Mouse (Mus musculus) stomach, embryonic 14.5 days (tissue): ENCODE measurements at regions not wholly inside any gene's neighbourhood (a gene's known extent, or its start where the extent isn't known, plus 50 kb on each side); places are given as distances from the start of the nearest gene placed in this dataset.
A peak's percentile ranks its signal among the peaks of the same experiment; 100 is the strongest.

Experiments used
- ATAC-seq: fragments of 200-750 bp; cut with Nextera tagmentation; 2 replicates; pipeline ENCODE4 v1.8.0; 2017; ENCODE audit warnings: low read depth, moderate TSS enrichment; ENCODE audit not compliant: insufficient number of reproducible peaks, insufficient read depth, low FRiP score
- H3K27ac ChIP-seq: fragments of 300-500 bp; sonication (generic); 2 replicates; pipeline ENCODE4 v1.5.1; 2014; ENCODE audit warnings: mild to moderate bottlenecking, low read length, moderate library complexity, mixed read lengths
- H3K27me3 ChIP-seq: fragments of 300-500 bp; sonication (generic); 2 replicates; pipeline ENCODE4 v1.6.1; 2014; ENCODE audit warnings: low read length, control low read depth, mixed read lengths; ENCODE audit not compliant: control insufficient read depth, insufficient read depth
- H3K36me3 ChIP-seq: fragments of 300-500 bp; sonication (generic); 2 replicates; pipeline ENCODE4 v1.6.1; 2014; ENCODE audit warnings: mild to moderate bottlenecking, control low read depth, low read length, moderate library complexity, mixed read lengths; ENCODE audit not compliant: control insufficient read depth, insufficient read depth
- H3K4me1 ChIP-seq: fragments of 300-500 bp; sonication (generic); 2 replicates; pipeline ENCODE4 v1.6.1; 2014; ENCODE audit warnings: low read length, control low read depth, mixed read lengths; ENCODE audit not compliant: control insufficient read depth, insufficient read depth
- H3K4me2 ChIP-seq: fragments of 300-500 bp; sonication (generic); replicated peaks from 2 replicates; pipeline ENCODE4 v1.6.1; 2014; ENCODE audit warnings: low read depth, low read length, control low read depth
- H3K4me3 ChIP-seq: fragments of 300-500 bp; sonication (generic); 2 replicates; pipeline ENCODE4 v1.5.1; 2014; ENCODE audit warnings: low read depth, low read length, control low read depth
- H3K9ac ChIP-seq: fragments of 300-500 bp; sonication (generic); replicated peaks from 2 replicates; pipeline ENCODE4 v1.6.1; 2014; ENCODE audit warnings: low read depth, mild to moderate bottlenecking, control low read depth, low read length, moderate library complexity, mixed read lengths
- H3K9me3 ChIP-seq: fragments of 300-500 bp; sonication (generic); 2 replicates; pipeline ENCODE4 v1.6.1; 2016; ENCODE audit warnings: low read depth, low read length, control low read depth; ENCODE audit not compliant: control insufficient read depth
- WGBS: fragments of 180-500 bp; shearing (Covaris S2); extraction: QIAGEN DNeasy Blood & Tissue Kit; methylation state at CpG from one replicate; pipeline ENCODE4 v1.1.7; 2014; 5-methylcytosine and 5-hydroxymethylcytosine counted together

DNA sequence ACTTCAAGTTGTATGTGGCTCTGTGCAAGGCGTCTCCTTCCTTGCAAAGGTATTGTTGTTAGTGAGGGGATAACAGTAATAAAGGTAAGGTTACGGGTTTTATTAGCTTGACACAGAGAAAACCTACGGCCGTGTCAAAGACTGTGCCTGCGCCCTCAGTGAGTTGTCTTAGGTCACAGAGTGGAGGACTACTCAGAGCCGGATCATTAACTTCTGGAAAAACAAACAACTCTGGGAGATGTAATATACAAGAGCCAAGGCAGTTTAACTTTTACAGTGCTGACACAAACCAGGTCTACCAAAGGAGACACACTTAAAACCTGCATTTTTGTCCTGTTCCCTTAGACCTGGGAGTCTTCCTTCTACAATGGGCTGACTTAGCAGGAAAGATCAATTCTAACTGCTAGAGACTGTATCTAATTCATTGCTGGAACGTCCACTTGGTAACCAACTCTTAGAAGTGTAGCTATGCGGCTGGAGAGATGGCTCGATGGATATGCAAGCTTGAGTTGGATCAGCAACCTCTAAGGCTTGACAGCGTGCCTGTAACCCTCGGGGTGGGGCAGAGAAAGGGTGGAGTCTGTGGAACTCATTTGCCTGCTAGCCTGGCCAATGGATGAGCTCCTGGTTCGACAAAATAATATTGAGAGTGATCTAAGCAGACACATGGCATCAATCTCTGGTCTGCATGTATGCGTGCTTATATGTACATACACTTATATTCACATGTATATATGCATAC lies 115.5 kb upstream of the Adgrl2 start:
- Histone ChIP-seq H3K27me3 (no peaks in the 10 kb centered on the region), H3K4me2 (no peak overlapping the region), H3K4me1 (no peaks in the 10 kb centered on the region), H3K9me3 (no peaks in the 10 kb centered on the region), H3K27ac (no peak overlapping the region), H3K9ac (no peak overlapping the region), H3K4me3 (no peak overlapping the region), H3K36me3 (no peaks in the 10 kb centered on the region)
- 68% methylated on average over 13 of the region's 13 CpGs for WGBS
- 0 out of 2 replicates have a peak, but pooled peaks have one; percentile 33 for ATAC-seq

DNA sequence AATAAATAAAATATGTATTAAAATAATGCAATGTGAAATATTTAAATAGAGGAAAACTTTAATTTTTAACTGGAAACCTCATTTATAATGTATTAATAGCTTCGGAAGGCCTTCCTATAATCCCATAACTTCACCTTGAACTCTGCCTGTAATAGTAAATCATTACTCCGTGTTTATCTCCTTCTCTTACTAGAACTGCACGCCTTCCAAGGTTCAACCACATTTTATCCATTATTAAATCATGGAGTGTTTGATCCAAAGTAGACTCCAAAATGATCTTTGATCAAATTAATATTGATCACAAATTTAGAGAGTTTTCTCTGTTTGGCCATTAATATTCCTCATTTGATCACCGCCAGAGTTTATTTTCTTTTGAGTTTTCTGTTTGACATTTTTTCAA lies 114.8 kb upstream of the Adgrl2 start:
- no peaks in the 10 kb centered on the region for H3K4me1 ChIP-seq
- no peak overlapping the region for H3K27ac ChIP-seq
- WGBS, result 83% methylated on average over 4 of the region's 4 CpGs
- H3K36me3 ChIP-seq, result no peaks in the 10 kb centered on the region
- no peaks in the 10 kb centered on the region for H3K27me3 ChIP-seq
- H3K4me3 ChIP-seq, result no peak overlapping the region
- H3K9ac ChIP-seq, result no peak overlapping the region
- no peak for ATAC-seq
- H3K4me2 ChIP-seq, result no peak overlapping the region
- H3K9me3 ChIP-seq, result no peaks in the 10 kb centered on the region

- no peak for ATAC-seq
- Histone ChIP-seq H3K27ac (no peak overlapping the region), H3K9me3 (no peaks in the 10 kb centered on the region), H3K4me1 (no peaks in the 10 kb centered on the region), H3K4me2 (no peak overlapping the region), H3K9ac (no peak overlapping the region), H3K27me3 (no peaks in the 10 kb centered on the region), H3K36me3 (no peaks in the 10 kb centered on the region), H3K4me3 (no peak overlapping the region)
- 78% methylated on average over 6 of the region's 6 CpGs for WGBS
These were observed 113.7 kb upstream of the Adgrl2 start for GRCm38 (mm10) chr3:149104080-149104479.

GRCm38 (mm10) chr3:149103469-149103868 lies 113.1 kb upstream of the Adgrl2 start:
- H3K4me2 ChIP-seq, result no peak overlapping the region
- WGBS, result 87% methylated on average over 3 of the region's 3 CpGs
- no peaks in the 10 kb centered on the region for H3K9me3 ChIP-seq
- no peaks in the 10 kb centered on the region for H3K4me1 ChIP-seq
- no peak overlapping the region for H3K27ac ChIP-seq
- H3K4me3 ChIP-seq, result no peak overlapping the region
- H3K9ac ChIP-seq, result no peak overlapping the region
- H3K27me3 ChIP-seq, result no peaks in the 10 kb centered on the region
- H3K36me3 ChIP-seq, result no peaks in the 10 kb centered on the region
- no peak for ATAC-seq

DNA sequence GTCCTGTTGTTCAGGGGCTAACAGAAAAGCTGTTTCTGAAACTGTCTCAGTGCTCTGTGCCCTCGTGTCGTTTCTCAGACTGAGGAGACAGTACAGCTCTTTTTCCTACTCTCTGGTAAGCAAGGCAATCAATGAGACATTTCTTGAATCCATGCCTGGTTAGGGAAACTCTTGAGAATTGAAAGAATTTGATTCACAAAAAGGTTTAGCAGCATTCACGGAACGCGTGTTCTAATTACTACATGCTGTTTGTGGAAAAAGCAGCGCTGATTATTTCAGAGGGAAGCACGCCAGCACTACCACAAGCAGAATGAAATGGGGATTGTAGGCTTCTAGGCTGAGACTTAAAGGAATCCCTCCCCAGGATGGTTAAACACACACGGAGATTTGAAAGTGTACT lies 112.5 kb upstream of the Adgrl2 start:
- Histone ChIP-seq H3K36me3 (no peaks in the 10 kb centered on the region), H3K9ac (no peak overlapping the region), H3K4me1 (no peaks in the 10 kb centered on the region), H3K27me3 (no peaks in the 10 kb centered on the region), H3K9me3 (no peaks in the 10 kb centered on the region), H3K4me2 (no peak overlapping the region), H3K27ac (no peak overlapping the region), H3K4me3 (no peak overlapping the region)
- no peak for ATAC-seq
- WGBS, result 75% methylated on average over 8 of the region's 8 CpGs

DNA sequence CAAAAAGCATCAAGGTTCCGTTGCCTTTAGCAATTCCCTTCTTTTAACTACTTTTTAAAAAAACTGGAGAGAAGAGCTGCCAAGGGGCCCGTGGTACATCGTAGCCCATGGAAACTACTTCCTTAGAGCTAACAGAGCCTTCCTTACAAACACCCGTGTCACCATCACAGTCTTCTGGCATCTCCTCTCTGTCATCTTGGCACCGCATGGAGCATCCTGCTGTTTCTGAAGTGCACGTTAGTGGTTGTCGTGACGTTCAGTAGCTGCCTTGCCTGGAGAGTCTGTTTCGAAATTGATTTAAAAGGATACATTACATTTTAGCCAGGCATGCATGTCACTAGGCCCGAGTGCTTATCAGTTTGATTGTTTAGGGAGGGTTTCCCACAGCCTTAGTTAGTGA lies 111.4 kb upstream of the Adgrl2 start:
- Histone ChIP-seq H3K4me1 (no peaks in the 10 kb centered on the region), H3K4me3 (no peak overlapping the region), H3K4me2 (no peak overlapping the region), H3K27me3 (no peaks in the 10 kb centered on the region), H3K9me3 (no peaks in the 10 kb centered on the region), H3K9ac (no peak overlapping the region), H3K36me3 (no peaks in the 10 kb centered on the region), H3K27ac (no peak overlapping the region)
- no peak for ATAC-seq
- 75% methylated on average over 10 of the region's 10 CpGs for WGBS

- no peaks in the 10 kb centered on the region for H3K27me3 ChIP-seq
- no peak overlapping the region for H3K4me3 ChIP-seq
- H3K27ac ChIP-seq, result no peak overlapping the region
- H3K4me2 ChIP-seq, result no peak overlapping the region
- whole genome bisulfite sequencing, result 51% methylated on average over 4 of the region's 4 CpGs
- no peaks in the 10 kb centered on the region for H3K4me1 ChIP-seq
- ATAC-seq, result no peak
- no peaks in the 10 kb centered on the region for H3K9me3 ChIP-seq
- H3K36me3 ChIP-seq, result no peaks in the 10 kb centered on the region
- no peak overlapping the region for H3K9ac ChIP-seq
These were observed 108.4 kb upstream of the Adgrl2 start for GRCm38 (mm10) chr3:149098764-149099163.

DNA sequence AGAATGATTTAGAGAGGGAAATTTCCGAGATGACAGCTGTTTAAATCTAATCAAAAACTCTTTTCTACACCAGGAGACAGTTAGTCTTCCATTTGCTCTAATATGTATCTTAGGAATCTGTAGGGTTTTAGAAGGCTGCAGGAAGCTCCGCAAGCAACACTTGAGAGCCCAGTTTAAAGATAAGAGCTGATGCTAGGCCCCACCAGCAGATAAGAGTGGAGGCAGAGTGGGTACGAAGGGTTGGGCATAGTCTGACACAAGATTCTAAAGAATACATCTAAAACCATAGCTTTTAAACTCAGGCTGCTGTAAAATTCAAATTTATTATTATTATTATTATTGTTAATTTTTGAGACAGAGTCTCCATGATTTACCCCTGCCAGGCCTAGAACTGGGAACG lies 106.7 kb upstream of the Adgrl2 start:
- Histone ChIP-seq H3K9me3 (no peaks in the 10 kb centered on the region), H3K27me3 (no peaks in the 10 kb centered on the region), H3K36me3 (no peaks in the 10 kb centered on the region), H3K9ac (no peak overlapping the region), H3K4me1 (0 out of 2 replicates have a peak, but pooled peaks cover 4% of the 10 kb centered on the region), H3K4me3 (no peak overlapping the region), H3K4me2 (no peak overlapping the region), H3K27ac (no peak overlapping the region)
- WGBS, result 58% methylated on average over 4 of the region's 4 CpGs
- no peak for ATAC-seq

- H3K4me3 ChIP-seq, result no peak overlapping the region
These were observed 102.3 kb upstream of the Adgrl2 start for GRCm38 (mm10) chr3:149092649-149093048.

More at GRCm38 (mm10) chr3:149092649-149093048, 102.3 kb upstream of the Adgrl2 start:
- H3K27ac ChIP-seq, result no peak overlapping the region
- 8% methylated on average over 5 of the region's 5 CpGs for WGBS
- no peak for ATAC-seq
- H3K9ac ChIP-seq, result no peak overlapping the region
- H3K27me3 ChIP-seq, result no peaks in the 10 kb centered on the region
- H3K9me3 ChIP-seq, result no peaks in the 10 kb centered on the region
- H3K36me3 ChIP-seq, result no peaks in the 10 kb centered on the region
- peak overlapping the region; percentile 26; the same call in 1 of the 2 replicates for H3K4me2 ChIP-seq
- H3K4me1 ChIP-seq, result 0 out of 2 replicates have a peak, but pooled peaks cover 16% of the 10 kb centered on the region
